Mouse (Mus musculus) limb, embryonic 10.5 days (tissue): ENCODE measurements around the gene Olfr12. TPM values are rescaled to one million over a fixed set of nuclear protein-coding genes. Genes with fewer than 3 reads are reported as not detected.
A peak's percentile ranks its signal among the peaks of the same experiment; 100 is the strongest.

ENCODE experiments used
- DNase-seq: peaks from one replicate; pipeline ENCODE4 v3.0.0-alpha.2; 2017; ENCODE audit warnings: low spot score
- H3K27ac ChIP-seq: fragments of 300-500 bp; sonication (generic); 2 replicates; pipeline ENCODE4 v1.5.1; 2016; ENCODE audit warnings: mild to moderate bottlenecking
- H3K27me3 ChIP-seq: fragments of 300-500 bp; sonication (generic); 2 replicates; pipeline ENCODE4 v1.6.1; 2016; ENCODE audit warnings: low read depth, mild to moderate bottlenecking; ENCODE audit not compliant: poor library complexity, severe bottlenecking
- H3K36me3 ChIP-seq: fragments of 300-500 bp; sonication (generic); 2 replicates; pipeline ENCODE4 v1.6.1; 2016; ENCODE audit warnings: mild to moderate bottlenecking, moderate library complexity
- H3K4me1 ChIP-seq: fragments of 300-500 bp; sonication (generic); 2 replicates; pipeline ENCODE4 v1.6.1; 2016
- H3K4me3 ChIP-seq: fragments of 300-500 bp; sonication (generic); 2 replicates; pipeline ENCODE4 v1.5.1; 2016; ENCODE audit warnings: mild to moderate bottlenecking, moderate library complexity
- H3K9me3 ChIP-seq: fragments of 300-500 bp; sonication (generic); replicated peaks from 2 replicates; pipeline ENCODE4 v1.6.1; 2016; ENCODE audit warnings: mild to moderate bottlenecking
- WGBS: fragments of 180-500 bp; shearing (Covaris S2); methylation state at CpG from one replicate; pipeline ENCODE4 v1.1.7; 2016; 5-methylcytosine and 5-hydroxymethylcytosine counted together
- polyA plus RNA-seq: library from polyadenylated mRNA; unstranded; fragments of >200 nt; fragmentation: Nextera tagmentation; extraction: Ambion mirVana; gene quantifications from 2 replicates; pipeline ENCODE4 v1.2.1, GENCODE M21; 2016

Gene Olfr12
- polyA plus RNA-seq = not detected in 2 replicates

DNA sequence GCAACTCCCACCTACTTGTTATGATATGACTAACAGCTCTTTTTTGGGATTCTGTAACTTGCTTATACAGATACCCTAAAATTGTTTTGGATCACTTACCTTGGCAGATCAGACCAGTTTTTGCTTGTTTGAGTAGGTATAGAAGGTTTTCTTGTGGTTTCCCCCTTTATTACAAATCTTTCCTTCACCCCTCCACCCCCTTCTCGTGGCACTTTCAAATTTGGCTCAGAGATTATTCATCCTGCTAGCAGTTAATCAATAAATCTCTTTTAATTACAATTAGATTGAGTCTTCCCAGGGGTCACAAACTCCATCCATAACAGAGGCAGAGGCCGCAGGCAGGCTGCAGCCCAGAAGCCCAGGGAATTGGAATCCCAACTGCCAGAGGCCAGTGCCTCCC lies at the start of gene Olfr12:
Gene Olfr12, plus strand, starts transcription at position 301 of the 400 bp plus-strand sequence.
- DNase-seq = no peak
- WGBS = 66% methylated on average over 2 of the region's 2 CpGs
- Histone ChIP-seq H3K27ac (no peak within 1 kb of the TSS), H3K36me3 (no peaks in the 10 kb centered on the region), H3K9me3 (no peaks in the 10 kb centered on the region), H3K4me1 (no peaks in the 10 kb centered on the region), H3K4me3 (no peak within 1 kb of the TSS), H3K27me3 (no peaks in the 10 kb centered on the region)

DNA sequence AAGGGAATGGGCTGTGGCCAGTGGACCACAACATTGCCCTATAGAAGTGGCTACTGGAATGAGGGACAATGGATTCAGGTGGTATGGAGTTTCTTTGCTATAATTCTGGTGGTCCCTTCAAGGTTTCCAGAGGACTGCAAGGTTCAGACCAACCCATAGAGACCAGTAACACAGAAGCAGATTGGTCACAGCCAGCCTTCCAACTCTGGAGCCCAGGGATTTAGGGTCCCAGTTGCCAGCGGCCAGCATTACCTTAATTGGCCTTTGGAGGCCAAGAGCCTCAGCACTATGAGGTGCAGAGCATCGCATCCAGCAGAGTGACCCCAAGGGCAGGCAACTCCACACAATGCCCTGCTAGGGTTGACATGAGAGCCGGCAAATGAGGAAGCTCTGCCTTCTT lies 46.6 kb upstream of the Olfr12 start, which contains the start of gene Olfr1413:
Gene Olfr1413, plus strand, starts transcription at position 301 of the 400 bp plus-strand sequence.
- DNase-seq = no peak
- Histone ChIP-seq H3K9me3 (no peaks in the 10 kb centered on the region), H3K4me3 (no peak within 1 kb of the TSS), H3K27me3 (no peaks in the 10 kb centered on the region), H3K36me3 (no peaks in the 10 kb centered on the region), H3K27ac (no peak within 1 kb of the TSS), H3K4me1 (no peaks in the 10 kb centered on the region)
- 84% methylated on average over 3 of the region's 3 CpGs for WGBS

- DNase-seq = peak; percentile 10
- H3K4me3 ChIP-seq = no peak within 1 kb of the TSS
- 87% methylated on average over 2 of the region's 2 CpGs for WGBS
- H3K27ac ChIP-seq = no peak within 1 kb of the TSS
- no peaks in the 10 kb centered on the region for H3K9me3 ChIP-seq
- no peaks in the 10 kb centered on the region for H3K27me3 ChIP-seq
- H3K36me3 ChIP-seq = no peaks in the 10 kb centered on the region
- H3K4me1 ChIP-seq = no peaks in the 10 kb centered on the region
Observed at GRCm38 (mm10) chr1:92585479-92585878, 32.1 kb upstream of the Olfr12 start, which contains the start of gene Olfr1412. Olfr1412 (plus strand) TSS chr1:92585779.

DNA sequence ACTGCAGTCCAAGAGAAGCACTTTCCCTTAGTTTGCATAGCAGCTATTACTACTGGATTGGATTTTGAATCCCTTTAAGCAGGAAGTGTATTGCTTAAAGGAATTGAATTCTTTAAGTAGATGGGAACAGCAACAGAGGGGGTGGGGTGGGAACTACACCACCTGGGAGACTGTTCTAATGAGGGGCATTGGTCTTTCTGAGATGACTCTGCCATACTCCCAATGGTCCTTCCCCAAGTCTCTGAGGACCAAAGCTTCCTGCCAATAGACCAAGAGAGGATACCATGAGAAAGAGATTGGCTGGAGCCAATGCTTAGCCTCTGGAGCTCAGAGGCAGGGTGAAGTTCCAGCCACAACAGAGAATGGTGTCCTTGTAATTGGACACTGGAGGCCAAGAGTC lies 23.5 kb upstream of the Olfr12 start, which contains the start of gene Olfr1411:
Gene Olfr1411, plus strand, starts transcription at position 301 of the 400 bp plus-strand sequence.
- no peak within 1 kb of the TSS for H3K27ac ChIP-seq
- peak; percentile 14 for DNase-seq
- no peaks in the 10 kb centered on the region for H3K4me1 ChIP-seq
- no peaks in the 10 kb centered on the region for H3K9me3 ChIP-seq
- no peak within 1 kb of the TSS for H3K4me3 ChIP-seq
- H3K27me3 ChIP-seq = no peaks in the 10 kb centered on the region
- H3K36me3 ChIP-seq = no peaks in the 10 kb centered on the region

DNA sequence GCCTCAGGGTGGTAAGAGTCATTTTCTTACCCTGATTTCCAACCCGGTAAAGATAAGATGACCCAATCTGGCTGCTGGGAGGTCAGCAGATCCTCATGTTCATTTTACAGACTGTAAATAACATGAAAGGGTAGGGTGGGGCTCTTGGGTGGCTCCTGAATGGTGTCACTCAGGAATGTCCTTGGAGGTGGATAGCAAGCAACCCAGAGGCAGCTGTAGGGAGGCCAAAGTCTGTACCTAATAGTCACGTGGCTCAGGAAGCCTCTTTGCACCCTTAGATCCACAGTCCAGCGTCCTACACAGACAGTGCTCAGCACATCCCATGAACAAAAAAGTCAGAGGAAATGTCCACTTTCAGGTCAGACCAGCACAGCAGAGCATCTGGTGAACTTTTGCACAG lies 21.6 kb upstream of the Olfr12 start:
- no peaks in the 10 kb centered on the region for H3K9me3 ChIP-seq
- H3K4me1 ChIP-seq = no peaks in the 10 kb centered on the region
- peak; percentile 21 for DNase-seq
- no peak overlapping the region for H3K27ac ChIP-seq
- H3K4me3 ChIP-seq = no peak overlapping the region
- no peaks in the 10 kb centered on the region for H3K27me3 ChIP-seq
- H3K36me3 ChIP-seq = no peaks in the 10 kb centered on the region
- 87% methylated on average over 3 of the region's 3 CpGs for WGBS

GRCm38 (mm10) chr1:92605482-92605881 lies 12.1 kb upstream of the Olfr12 start, which contains the start of gene Olfr1410:
Olfr1410 (plus strand) TSS chr1:92605782.
- DNase-seq = no peak
- no peaks in the 10 kb centered on the region for H3K27me3 ChIP-seq
- H3K4me1 ChIP-seq = no peaks in the 10 kb centered on the region
- no peak within 1 kb of the TSS for H3K4me3 ChIP-seq
- 92% methylated on average over 1 of the region's 1 CpGs for WGBS
- no peak within 1 kb of the TSS for H3K27ac ChIP-seq
- no peaks in the 10 kb centered on the region for H3K9me3 ChIP-seq
- no peaks in the 10 kb centered on the region for H3K36me3 ChIP-seq

DNA sequence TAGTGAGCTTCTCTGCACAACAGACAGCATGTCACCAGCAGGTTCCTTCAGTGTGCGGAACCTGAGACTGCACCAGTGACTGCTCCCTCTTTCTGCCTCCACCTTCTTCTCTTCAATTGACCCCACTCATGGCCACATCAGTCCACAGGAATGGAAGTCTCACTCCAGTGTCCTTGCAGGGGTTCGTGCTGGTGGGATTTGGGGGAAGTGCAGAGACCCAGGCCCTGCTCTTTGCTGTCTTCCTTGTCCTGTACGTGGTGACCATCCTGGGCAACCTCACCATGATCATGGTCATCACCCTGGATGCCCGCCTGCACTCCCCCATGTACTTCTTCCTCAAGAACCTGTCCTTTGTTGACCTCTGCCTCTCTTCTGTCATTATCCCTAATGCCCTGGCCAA lies 9.9 kb upstream of the Olfr12 start:
- H3K9me3 ChIP-seq = no peaks in the 10 kb centered on the region
- H3K27me3 ChIP-seq = peaks cover 7% of the 10 kb centered on the region; the same call in 1 of the 2 replicates
- H3K4me1 ChIP-seq = no peaks in the 10 kb centered on the region
- DNase-seq = peak; percentile 13
- H3K4me3 ChIP-seq = no peak overlapping the region
- no peak overlapping the region for H3K27ac ChIP-seq
- WGBS = 84% methylated on average over 4 of the region's 4 CpGs
- H3K36me3 ChIP-seq = no peaks in the 10 kb centered on the region

DNA sequence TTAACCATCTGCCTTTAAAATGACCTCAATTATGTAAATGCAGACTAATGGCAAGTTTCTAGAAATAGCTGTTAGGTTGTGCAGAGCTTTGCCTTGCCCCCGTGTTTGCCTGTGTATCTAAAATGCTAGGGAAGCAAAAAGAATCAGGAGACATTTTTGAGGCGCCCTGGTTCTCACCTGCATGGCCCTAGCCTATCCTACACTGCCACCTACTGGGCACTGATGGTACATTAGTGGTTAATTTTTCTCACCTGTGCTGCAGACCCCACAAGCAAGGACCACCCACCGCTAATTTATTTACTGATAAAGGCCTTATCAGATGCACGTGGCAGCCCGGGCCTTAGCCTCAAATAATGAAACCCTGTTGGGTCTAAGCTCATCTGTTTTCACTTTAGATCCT lies 6.6 kb upstream of the Olfr12 start:
- Histone ChIP-seq H3K4me1 (no peaks in the 10 kb centered on the region), H3K9me3 (no peaks in the 10 kb centered on the region), H3K27ac (no peak overlapping the region), H3K36me3 (no peaks in the 10 kb centered on the region), H3K27me3 (peaks cover 7% of the 10 kb centered on the region; the same call in 1 of the 2 replicates), H3K4me3 (no peak overlapping the region)
- DNase-seq = peak; percentile 78
- WGBS = 8% methylated on average over 5 of the region's 5 CpGs

GRCm38 (mm10) chr1:92613175-92613574 lies 4.4 kb upstream of the Olfr12 start:
- Histone ChIP-seq H3K4me3 (no peak overlapping the region), H3K27ac (no peak overlapping the region), H3K27me3 (peaks cover 7% of the 10 kb centered on the region; the same call in 1 of the 2 replicates), H3K4me1 (no peaks in the 10 kb centered on the region), H3K9me3 (no peaks in the 10 kb centered on the region), H3K36me3 (no peaks in the 10 kb centered on the region)
- no peak for DNase-seq
- 55% methylated on average over 4 of the region's 4 CpGs for WGBS

GRCm38 (mm10) chr1:92614516-92614915 lies 3.1 kb upstream of the Olfr12 start:
- Histone ChIP-seq H3K27me3 (peaks cover 7% of the 10 kb centered on the region; the same call in 1 of the 2 replicates), H3K4me3 (no peak overlapping the region), H3K27ac (no peak overlapping the region), H3K36me3 (no peaks in the 10 kb centered on the region), H3K9me3 (no peaks in the 10 kb centered on the region), H3K4me1 (no peaks in the 10 kb centered on the region)
- DNase-seq = no peak
- WGBS = 19% methylated on average over 1 of the region's 1 CpGs

DNA sequence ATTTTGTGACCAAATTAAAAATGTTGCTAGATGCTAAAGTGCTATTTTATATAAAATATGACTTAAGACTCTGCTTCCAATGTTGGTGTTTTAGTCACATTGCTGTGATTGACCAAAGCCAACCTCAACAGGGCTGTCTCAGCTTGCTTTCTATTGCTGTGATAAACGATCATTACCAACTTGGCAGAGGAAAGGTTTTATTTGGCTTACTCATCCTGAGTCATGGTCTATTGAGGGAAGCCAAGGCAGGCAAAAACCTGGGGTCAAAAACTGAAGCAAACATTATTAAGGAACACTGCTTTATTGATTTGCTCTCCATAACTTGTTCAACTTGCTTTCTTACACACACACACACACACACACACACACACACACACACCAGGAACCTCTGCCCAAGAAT lies 1.5 kb upstream of the Olfr12 start:
- no peaks in the 10 kb centered on the region for H3K4me1 ChIP-seq
- no peaks in the 10 kb centered on the region for H3K36me3 ChIP-seq
- 86% methylated on average over 1 of the region's 1 CpGs for WGBS
- no peak overlapping the region for H3K4me3 ChIP-seq
- H3K27ac ChIP-seq = no peak overlapping the region
- no peak for DNase-seq
- H3K9me3 ChIP-seq = no peaks in the 10 kb centered on the region
- peaks cover 7% of the 10 kb centered on the region; the same call in 1 of the 2 replicates for H3K27me3 ChIP-seq

- Histone ChIP-seq H3K4me1 (no peaks in the 10 kb centered on the region), H3K27ac (no peak overlapping the region), H3K9me3 (no peaks in the 10 kb centered on the region), H3K27me3 (no peaks in the 10 kb centered on the region), H3K4me3 (no peak overlapping the region), H3K36me3 (no peaks in the 10 kb centered on the region)
- WGBS = 73% methylated on average over 4 of the region's 4 CpGs
- DNase-seq = no peak
Observed at GRCm38 (mm10) chr1:92618360-92618759, 772 bp downstream of the Olfr12 start.

DNA sequence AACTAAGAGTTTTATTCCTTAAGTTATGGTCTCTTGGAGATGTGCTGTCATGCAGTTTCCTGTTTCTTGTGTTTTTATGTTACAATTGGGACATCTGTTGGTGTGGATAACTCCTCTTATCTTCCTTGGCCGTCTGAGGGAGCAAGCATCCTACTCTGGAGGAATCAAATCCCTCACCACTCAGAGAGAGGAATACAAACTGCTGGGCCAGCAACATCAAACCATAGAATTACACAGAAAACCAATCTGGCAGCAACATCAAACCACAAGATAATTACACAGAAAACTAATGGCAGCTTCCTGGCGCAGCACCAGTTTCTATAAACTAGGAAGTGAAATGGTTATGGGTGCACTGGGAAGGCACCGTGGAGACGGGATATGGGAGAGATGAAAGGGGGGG lies 10.6 kb downstream of the Olfr12 start:
- Histone ChIP-seq H3K9me3 (no peaks in the 10 kb centered on the region), H3K27me3 (no peaks in the 10 kb centered on the region), H3K36me3 (no peaks in the 10 kb centered on the region), H3K4me3 (no peak overlapping the region), H3K4me1 (no peaks in the 10 kb centered on the region), H3K27ac (no peak overlapping the region)
- DNase-seq = no peak
- 76% methylated on average over 4 of the region's 4 CpGs for WGBS

DNA sequence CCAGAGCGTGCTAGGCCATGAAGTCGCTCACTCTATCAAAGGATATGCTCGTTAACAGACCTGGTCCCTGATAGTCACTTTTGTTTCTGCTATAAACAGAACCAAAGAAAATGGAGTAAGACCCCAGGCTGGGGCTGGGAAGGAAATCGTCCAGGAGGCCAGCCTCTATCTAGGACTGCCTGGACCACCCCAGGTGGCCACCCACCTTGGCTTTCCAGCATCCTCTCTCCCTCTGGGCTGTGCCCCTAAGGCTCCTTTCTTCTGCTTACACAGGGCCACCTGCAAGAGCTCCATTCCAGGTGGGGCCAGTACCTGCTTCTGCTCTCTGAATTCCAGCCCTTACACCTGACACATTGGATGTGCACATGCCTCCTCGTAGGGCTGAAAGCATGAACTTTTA lies 14.6 kb downstream of the Olfr12 start:
- H3K4me1 ChIP-seq = no peaks in the 10 kb centered on the region
- no peak overlapping the region for H3K27ac ChIP-seq
- H3K9me3 ChIP-seq = no peaks in the 10 kb centered on the region
- 79% methylated on average over 5 of the region's 5 CpGs for WGBS
- no peaks in the 10 kb centered on the region for H3K27me3 ChIP-seq
- peaks cover 21% of the 10 kb centered on the region for H3K36me3 ChIP-seq
- DNase-seq = no peak
- H3K4me3 ChIP-seq = no peak overlapping the region
